Mouse (Mus musculus): ENCODE measurements around the gene Olfr1535. TPM values are rescaled to one million over a fixed set of nuclear protein-coding genes. Genes with fewer than 3 reads are reported as not detected.

The Olfr1535 gene
- not detected for total RNA-seq (2021)

- no peak for DNase-seq (ENCODE audit: low spot score)
- intact Hi-C loops (cut with DNase I), result no loop called here
Measured at GRCm38 (mm10) chr13:21559793-21560192, at the start of gene Olfr1535. Olfr1535 (minus strand) TSS chr13:21559893.

GRCm38 (mm10) chr13:21591618-21592017 lies 31.9 kb upstream of the Olfr1535 start:
- intact Hi-C loops (cut with DNase I), result no loop called here
- DNase-seq (ENCODE audit: low spot score), result no peak

- DNase-seq (ENCODE audit: low spot score), result no peak
- intact Hi-C loops (cut with DNase I), result no loop called here
Measured at GRCm38 (mm10) chr13:21581659-21582058, 22.0 kb upstream of the Olfr1535 start, which contains the start of gene Olfr1364. Olfr1364 (minus strand) TSS chr13:21581759.

GRCm38 (mm10) chr13:21550416-21551110 lies 9.1 kb downstream of the Olfr1535 start:
- intact Hi-C loops (cut with DNase I), result no loop called here
- DNase-seq (ENCODE audit: low spot score), result no peak

- DNase-seq (ENCODE audit: low spot score), result no peak
- intact Hi-C loops (cut with DNase I), result no loop called here
Measured at GRCm38 (mm10) chr13:21549487-21549886, 10.2 kb downstream of the Olfr1535 start.

- intact Hi-C loops (cut with DNase I), result no loop called here
- DNase-seq (ENCODE audit: low spot score), result no peak
Measured at GRCm38 (mm10) chr13:21542708-21543107, 17.0 kb downstream of the Olfr1535 start, which contains the start of gene Olfr1366. Olfr1366 (minus strand) TSS chr13:21542808.

- intact Hi-C loops (cut with DNase I), result loop anchor here (1.0 to 5.0 kb wide), 7 partner anchors 24 to 182 kb away; partner anchors contain the start of genes Nkapl, Zkscan3, Zscan12 and Zscan26
- peak; percentile 74 for DNase-seq (ENCODE audit: low spot score)
Measured at GRCm38 (mm10) chr13:21530781-21531201, 28.9 kb downstream of the Olfr1535 start, which contains the start of gene Zkscan8. Zkscan8 (minus strand) TSS chr13:21531120.

GRCm38 (mm10) chr13:21530136-21530535 lies 29.6 kb downstream of the Olfr1535 start:
- intact Hi-C loops (cut with DNase I), result loop anchor here (2.0 to 5.0 kb wide), 5 partner anchors 49 to 182 kb away; partner anchors contain the start of genes Nkapl, Zkscan3 and Zscan26
- no peak for DNase-seq (ENCODE audit: low spot score)

GRCm38 (mm10) chr13:21506221-21506649 lies 53.5 kb downstream of the Olfr1535 start:
- intact Hi-C loops (cut with DNase I), result loop anchor here (1.0 to 5.0 kb wide), 4 partner anchors 25 to 97 kb away; partner anchors contain the start of genes Nkapl, Zkscan8 and Zscan26
- peak; percentile 63 for DNase-seq (ENCODE audit: low spot score)

Other genes starting within 250 kb of the Olfr1535 start
- gene Gpx6, start 247.8 kb downstream of the Olfr1535 start, total RNA-seq (2021), result not detected
- not detected for gene Olfr1367, start 213.0 kb downstream of the Olfr1535 start, total RNA-seq (2021)
- gene Zscan12, start 197.1 kb downstream of the Olfr1535 start, total RNA-seq (2021), result 1 to 10 TPM; 5.0 to 5.4 TPM
- 10 to 100 TPM; 28.3 to 30.6 TPM for gene Zkscan3, start 157.1 kb downstream of the Olfr1535 start, total RNA-seq (2021)
- gene Pgbd1, start 118.8 kb downstream of the Olfr1535 start, total RNA-seq (2021), result under 1 TPM; 0.39 to 0.44 TPM
- 10 to 100 TPM; 20.2 to 21.8 TPM for gene Zscan26, start 106.2 kb downstream of the Olfr1535 start, total RNA-seq (2021)
- gene Nkapl, start 91.4 kb downstream of the Olfr1535 start, total RNA-seq (2021), result under 1 TPM; 0.39 to 0.75 TPM
- 1 to 10 TPM; 1.3 to 1.6 TPM for gene Zkscan4, start 81.0 kb downstream of the Olfr1535 start, total RNA-seq (2021)
- not detected for gene Gm10065, start 80.5 kb downstream of the Olfr1535 start, total RNA-seq (2021)
- 10 to 100 TPM; 26.8 TPM for gene AK157302, start 64.7 kb downstream of the Olfr1535 start, total RNA-seq (2021)
- 100 to 1,000 TPM; 251 to 252 TPM for gene Gm11273, start 58.5 kb downstream of the Olfr1535 start, total RNA-seq (2021)
- gene Zkscan8, start 28.8 kb downstream of the Olfr1535 start, total RNA-seq (2021), result 10 to 100 TPM; 10.5 to 11.1 TPM
- not detected for gene Olfr1366, start 17.1 kb downstream of the Olfr1535 start, total RNA-seq (2021)
- gene Olfr1364, start 21.9 kb upstream of the Olfr1535 start, total RNA-seq (2021), result not detected
- not detected for gene Olfr1362, start 54.1 kb upstream of the Olfr1535 start, total RNA-seq (2021)
- gene Olfr11, start 82.6 kb upstream of the Olfr1535 start, total RNA-seq (2021), result not detected
- gene Olfr1361, start 103.5 kb upstream of the Olfr1535 start, total RNA-seq (2021), result not detected
- gene Olfr1360, start 117.5 kb upstream of the Olfr1535 start, total RNA-seq (2021), result not detected
- not detected for gene Olfr1359, start 138.2 kb upstream of the Olfr1535 start, total RNA-seq (2021)
- gene Hist1h2bl, start 156.2 kb upstream of the Olfr1535 start, total RNA-seq (2021), result 10 to 100 TPM; 19.7 to 24.0 TPM
- 10 to 100 TPM in 1 of 2 experiments, not detected in 1; 17.9 TPM for gene Hist1h2ai, start 156.5 kb upstream of the Olfr1535 start, total RNA-seq (2021)
- gene Hist1h3h, start 157.8 kb upstream of the Olfr1535 start, total RNA-seq (2021), result 10 to 100 TPM; 16.8 to 25.9 TPM
- gene Hist1h2bm, start 162.2 kb upstream of the Olfr1535 start, total RNA-seq (2021), result 1 to 10 TPM; 5.5 to 6.1 TPM
- gene Hist1h4j, start 175.2 kb upstream of the Olfr1535 start, total RNA-seq (2021), result 1 to 10 TPM; 4.2 to 6.9 TPM
- gene Hist1h4k, start 190.6 kb upstream of the Olfr1535 start, total RNA-seq (2021), result 10 to 100 TPM; 46.4 to 87.7 TPM
- 10 to 100 TPM in 1 of 2 experiments, 1 to 10 TPM in 1; 5.7 to 11.4 TPM for gene Hist1h2ak, start 193.9 kb upstream of the Olfr1535 start, total RNA-seq (2021)
- 10 to 100 TPM; 10.2 to 16.5 TPM for gene Hist1h2bn, start 194.2 kb upstream of the Olfr1535 start, total RNA-seq (2021)
- 1 to 10 TPM; 8.0 to 9.9 TPM for gene Hist1h1b, start 220.7 kb upstream of the Olfr1535 start, total RNA-seq (2021)
- 10 to 100 TPM; 21.5 to 29.2 TPM for gene Hist1h3i, start 223.5 kb upstream of the Olfr1535 start, total RNA-seq (2021)
- under 1 TPM; 0.84 to 0.94 TPM for gene Hist1h2an, start 227.3 kb upstream of the Olfr1535 start, total RNA-seq (2021)
- gene Hist1h2bp, start 227.6 kb upstream of the Olfr1535 start, total RNA-seq (2021), result 1 to 10 TPM; 6.4 to 6.8 TPM